Mouse (Mus musculus): Measurements from ENCODE around the gene Spop.

DNA sequence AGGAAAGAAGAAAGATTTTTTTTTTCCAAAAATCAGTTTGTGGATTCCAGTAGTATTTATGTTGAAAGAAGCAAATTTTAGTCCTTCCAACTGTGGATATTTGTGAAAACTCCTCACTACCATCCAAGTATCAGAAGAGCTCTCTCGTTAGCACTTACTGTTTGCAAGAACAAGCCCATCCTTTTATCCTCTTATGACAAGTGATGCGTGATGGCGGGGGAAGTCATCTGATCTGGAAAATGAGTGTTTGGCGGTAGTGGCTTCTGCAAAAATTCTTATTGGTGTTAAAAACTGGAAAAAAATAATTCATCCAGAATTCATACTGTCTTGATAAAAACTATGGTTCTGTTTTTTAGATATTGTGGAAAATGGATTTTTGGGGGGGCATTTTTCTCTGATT lies 78.4 kb downstream of the Spop start:
- TF ChIP-seq CTCF (IDR thresholded peaks at IDR 0.05; ENCODE audit: low read depth, low read length) (no peak), POLR2A (IDR thresholded peaks at IDR 0.05; ENCODE audit: extremely low read depth, insufficient read depth, low read length) (no peak)

All from liver, adult 2 months (tissue).